In the genomic region with DNA sequence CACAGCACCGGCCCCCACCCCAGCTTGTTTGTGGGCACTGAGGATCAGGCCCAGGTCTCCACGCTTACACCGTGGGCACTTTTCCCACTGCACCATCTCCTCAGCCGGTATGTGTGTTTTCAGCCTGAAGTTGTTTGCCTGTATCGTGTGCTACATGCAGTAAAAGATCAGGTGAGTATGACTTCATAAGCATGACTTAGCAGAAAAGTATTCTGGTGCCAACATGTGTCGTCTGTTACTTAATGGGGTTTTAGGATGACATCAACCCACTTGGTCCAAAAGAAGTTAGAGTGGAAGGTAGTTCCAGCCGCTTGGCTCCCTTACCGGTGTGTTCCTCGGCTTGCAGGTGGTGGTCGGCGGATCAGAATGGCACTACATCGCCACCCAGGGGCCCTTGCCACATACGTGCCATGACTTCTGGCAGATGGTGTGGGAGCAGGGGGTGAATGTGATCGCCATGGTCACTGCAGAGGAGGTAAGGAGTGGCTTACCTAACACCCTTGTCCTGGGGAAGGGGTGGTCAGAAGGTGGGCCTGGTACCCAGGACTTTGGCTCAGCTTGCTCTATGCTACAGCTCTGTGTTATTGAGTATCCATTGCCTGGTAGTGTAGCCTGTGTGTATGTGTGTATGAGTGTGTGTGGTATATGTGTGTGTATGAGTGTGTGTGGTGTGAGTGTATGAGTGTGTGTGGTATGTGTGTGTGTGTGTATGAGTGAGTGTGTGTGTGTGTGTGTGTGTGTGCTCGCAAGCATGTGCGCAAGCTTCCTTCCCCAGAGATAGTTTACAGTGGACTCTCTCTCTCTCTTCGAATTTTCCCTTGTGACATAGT, we compare ENCODE assay signal across 11 mouse cellular contexts.
DNase-seq lines count a peak whose midpoint lies in the region; ATAC-seq and TF ChIP-seq lines count a peak whose summit lies in the region.
"Had no signal": no experiment of that assay in that cellular context is flagged by ENCODE, and none has a peak within 500 bp of the region (broad histone marks: within the 10 kb centered on the region; RNA-seq: fewer than 3 reads in every experiment).

No protein-coding gene starts in this region.

- H3K9me3 ChIP-seq in hindbrain, embryonic 15.5 days: no peaks in the 10 kb centered on the region
- no peaks in the 10 kb centered on the region for H3K9me3 ChIP-seq in hindbrain, embryonic 12.5 days (replicated peaks)
- H3K9me3 ChIP-seq in liver, postnatal 0 days (ENCODE audit: low read length): no peaks in the 10 kb centered on the region

- H3K27me3 ChIP-seq in hindbrain, embryonic 15.5 days: no peaks in the 10 kb centered on the region
- no peaks in the 10 kb centered on the region for H3K27me3 ChIP-seq in hindbrain, embryonic 12.5 days
- no peaks in the 10 kb centered on the region for H3K27me3 ChIP-seq in liver, postnatal 0 days (ENCODE audit: insufficient read depth, low read length)

- ATAC-seq in hindbrain, embryonic 15.5 days (ENCODE audit: low FRiP score, low read depth): 0 out of 2 replicates have a peak, but pooled peaks have one; percentile 21
- no peak for ATAC-seq in hindbrain, embryonic 12.5 days (ENCODE audit: low FRiP score)
- peak; percentile 60 for ATAC-seq in liver, postnatal 0 days
- ATAC-seq: forebrain, embryonic 16.5 days had no signal

- H3K27ac ChIP-seq in hindbrain, embryonic 15.5 days (replicated peaks): no peak overlapping the region
- H3K27ac ChIP-seq in hindbrain, embryonic 12.5 days: no peak overlapping the region
- no peak overlapping the region for H3K27ac ChIP-seq in liver, postnatal 0 days (ENCODE audit: low read depth)

- WGBS in hindbrain, embryonic 15.5 days: 81% methylated on average over 17 of the region's 17 CpGs
- WGBS in hindbrain, embryonic 12.5 days: 89% methylated on average over 17 of the region's 17 CpGs
- WGBS in liver, postnatal 0 days (ENCODE audit: insufficient replicate concordance): 73% methylated on average over 17 of the region's 17 CpGs

- H3K4me2 ChIP-seq in hindbrain, embryonic 15.5 days: no peak overlapping the region
- no peak overlapping the region for H3K4me2 ChIP-seq in hindbrain, embryonic 12.5 days (replicated peaks)
- H3K4me2 ChIP-seq in liver, postnatal 0 days (ENCODE audit: low read depth, low read length): no peak overlapping the region

- peaks cover 15% of the 10 kb centered on the region; the same call in 1 of the 2 replicates for H3K4me1 ChIP-seq in hindbrain, embryonic 15.5 days (replicated peaks)
- peaks cover 10% of the 10 kb centered on the region for H3K4me1 ChIP-seq in hindbrain, embryonic 12.5 days
- H3K4me1 ChIP-seq in liver, postnatal 0 days (ENCODE audit: insufficient read depth): peaks cover 7% of the 10 kb centered on the region

- H3K4me3 ChIP-seq in hindbrain, embryonic 15.5 days: no peak overlapping the region
- H3K4me3 ChIP-seq in hindbrain, embryonic 12.5 days: no peak overlapping the region
- no peak overlapping the region for H3K4me3 ChIP-seq in liver, postnatal 0 days (ENCODE audit: low read depth, low read length)

- no peak for TF ChIP-seq POLR2A in brain, embryonic 14.5 days (IDR thresholded peaks at IDR 0.05; ENCODE audit: borderline replicate concordance, extremely low read depth, insufficient read depth, insufficient read length, poor library complexity, severe bottlenecking)

- no peaks in the 10 kb centered on the region for H3K36me3 ChIP-seq in hindbrain, embryonic 15.5 days
- H3K36me3 ChIP-seq in hindbrain, embryonic 12.5 days: no peaks in the 10 kb centered on the region
- H3K36me3 ChIP-seq in liver, postnatal 0 days (replicated peaks; ENCODE audit: insufficient read depth, low read length): no peaks in the 10 kb centered on the region

- peak; percentile 49 for DNase-seq in 3T3-L1 (ENCODE audit: low read depth, low spot score)
- DNase-seq in brain, embryonic 14.5 days (ENCODE audit: low read depth): no peak
- DNase-seq in liver, postnatal 0 days: peak; percentile 29
- DNase-seq in ovary, postnatal 10 days (ENCODE audit: low spot score): no peak
- DNase-seq in adrenal gland, adult (ENCODE audit: inconsistent age in 2 of 2, low spot score in 1 of 2): no peak
- DNase-seq in urinary bladder, postnatal 36 days (ENCODE audit: low spot score in 2 of 2): no peak
- DNase-seq: cerebellum, adult 11 months; midbrain, embryonic 14.5 days had no signal

- TF ChIP-seq EP300 in liver, postnatal 0 days (IDR thresholded peaks at IDR 0.05; ENCODE audit: low read depth): no peak

- H3K9ac ChIP-seq in hindbrain, embryonic 15.5 days: no peak overlapping the region
- no peak overlapping the region for H3K9ac ChIP-seq in hindbrain, embryonic 12.5 days
- H3K9ac ChIP-seq in liver, postnatal 0 days (replicated peaks): no peak overlapping the region

- 0 out of 2 replicates have a peak, but pooled peaks have one; percentile 6 for TF ChIP-seq CTCF in brain, embryonic 14.5 days (IDR thresholded peaks at IDR 0.05; ENCODE audit: borderline replicate concordance, extremely low read depth, insufficient read depth, insufficient read length)
- TF ChIP-seq CTCF in liver, postnatal 0 days (IDR thresholded peaks at IDR 0.05; ENCODE audit: low read depth): peak; percentile 46

Comparison
In these comparisons a context has a peak if more than half of its experiments do, and no peak if none do; other contexts are left out.
1. DNase-seq: peak in 3T3-L1 (single experiment) and liver, postnatal 0 days (single experiment); none in brain, embryonic 14.5 days (single experiment), ovary, postnatal 10 days (single experiment), adrenal gland, adult (0 of 2) and urinary bladder, postnatal 36 days (0 of 2).